Mouse (Mus musculus): Measurements from ENCODE around the gene Tsku.

Gene Tsku

GRCm38 (mm10) chr7:98324228-98324627 is 36.9 kb downstream of the Tsku start:
- DNase-seq = peak; percentile 38

- peak; percentile 69 for DNase-seq
Measured at GRCm38 (mm10) chr7:98323288-98324019, 37.7 kb downstream of the Tsku start.

GRCm38 (mm10) chr7:98322415-98322814 is 38.7 kb downstream of the Tsku start:
- DNase-seq = no peak

- no peak for DNase-seq
Measured at GRCm38 (mm10) chr7:98321083-98321482, 40.0 kb downstream of the Tsku start, which contains the start of gene Acer3. Gene Acer3, minus strand, starts transcription at chr7:98321208.

GRCm38 (mm10) chr7:98320006-98320556 is 41.0 kb downstream of the Tsku start:
- no peak for DNase-seq

- no peak for DNase-seq
Measured at GRCm38 (mm10) chr7:98316568-98316967, 44.6 kb downstream of the Tsku start.

GRCm38 (mm10) chr7:98315087-98315486 is 46.0 kb downstream of the Tsku start:
- no peak for DNase-seq

GRCm38 (mm10) chr7:98312185-98312920 is 48.8 kb downstream of the Tsku start:
- DNase-seq = no peak

GRCm38 (mm10) chr7:98310266-98310665 is 50.9 kb downstream of the Tsku start:
- no peak for DNase-seq

- DNase-seq = peak; percentile 99
Measured at GRCm38 (mm10) chr7:98309219-98310030, 51.7 kb downstream of the Tsku start.

GRCm38 (mm10) chr7:98308607-98309218 is 52.4 kb downstream of the Tsku start:
- no peak for DNase-seq

GRCm38 (mm10) chr7:98307921-98308606 is 53.1 kb downstream of the Tsku start:
- DNase-seq = no peak

GRCm38 (mm10) chr7:98307411-98307810 is 53.7 kb downstream of the Tsku start:
- no peak for DNase-seq

Data from kidney, postnatal 10 days (tissue).